Mouse (Mus musculus): ENCODE data around the gene A630076J17Rik.

DNA sequence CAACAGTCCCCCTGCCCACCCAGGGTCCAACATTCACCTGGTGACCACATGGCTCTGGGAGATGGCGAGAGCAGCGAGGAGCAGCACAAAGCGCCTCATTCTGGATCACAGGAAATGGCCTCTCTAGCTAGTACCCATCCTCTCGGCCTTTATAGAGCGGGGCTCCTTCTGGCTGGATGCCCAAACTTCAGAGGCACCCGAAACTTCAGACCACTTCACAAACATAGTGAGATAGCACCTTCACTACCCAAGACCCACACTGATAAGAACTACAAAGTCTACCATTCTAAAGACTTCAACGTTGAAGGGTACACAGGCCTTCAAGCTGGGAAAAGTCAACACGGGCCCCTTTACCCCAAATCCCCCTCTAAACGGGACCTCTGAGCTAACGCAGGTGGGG lies 8.8 kb upstream of the A630076J17Rik start, which contains the start of gene Cym:
- no peak for TF ChIP-seq CTCF (IDR thresholded peaks at IDR 0.05; ENCODE audit: low read depth, low read length)
- no peak for TF ChIP-seq GATA1 (IDR thresholded peaks at IDR 0.05; ENCODE audit: borderline replicate concordance, low read length)
- TF ChIP-seq TAL1 (conservative IDR thresholded peaks at IDR 0.05; ENCODE audit: low read depth, low read length): no peak
- no peak for TF ChIP-seq POLR2AphosphoS5 (IDR thresholded peaks at IDR 0.05; ENCODE audit: insufficient replicate concordance, low read depth, low read length)
- TF ChIP-seq GATA2 (IDR thresholded peaks at IDR 0.05; ENCODE audit: borderline replicate concordance, low read depth, low read length): no peak
